23 mouse cellular contexts compared by ENCODE assay signal in the genomic region with DNA sequence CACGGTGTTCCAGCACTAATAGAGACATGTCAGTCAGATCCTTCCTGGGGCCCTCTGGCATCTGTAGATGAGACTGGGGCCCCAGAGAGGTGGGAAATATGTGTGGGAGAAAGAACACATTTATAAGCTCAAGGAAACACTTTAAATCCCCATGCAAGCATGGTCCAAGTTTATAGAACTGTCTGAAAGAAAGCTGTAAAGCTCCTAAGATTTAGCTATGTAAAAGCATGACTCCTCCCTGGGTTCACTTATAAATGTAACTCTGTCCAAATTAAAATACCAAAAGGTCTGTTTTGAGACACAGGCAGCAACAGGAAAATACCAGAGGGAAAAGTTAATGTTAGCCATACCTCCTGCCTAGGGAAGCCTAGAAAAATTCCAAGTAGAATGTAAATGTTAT. TPM values are rescaled to one million over a fixed set of nuclear protein-coding genes. Genes with fewer than 3 reads are reported as not detected.
"Had no signal": no experiment of that assay in that cellular context is flagged by ENCODE, and none has a peak within 500 bp of the region (broad histone marks: within the 10 kb centered on the region; RNA-seq: fewer than 3 reads in every experiment).

No protein-coding gene starts in this region.

- H3K9me3 ChIP-seq: liver, embryonic 15.5 days; lung, embryonic 15.5 days; megakaryocyte, embryonic 14.5 days; midbrain, embryonic 13.5 days; neural tube, embryonic 13.5 days; neural tube, embryonic 15.5 days; stomach, embryonic 15.5 days had no signal

- H3K4me2 ChIP-seq: liver, embryonic 15.5 days; lung, embryonic 15.5 days; midbrain, embryonic 11.5 days; midbrain, embryonic 13.5 days; neural tube, embryonic 13.5 days; neural tube, embryonic 15.5 days; stomach, embryonic 15.5 days had no signal

- DNase-seq: liver, postnatal 0 days; lung, adult 2 months; lung, postnatal 14 days; lung, postnatal 36 days; retina, postnatal 1 day; right cerebral cortex, adult 18-20 months; right cerebral cortex, postnatal 25 days; thymus, adult 2 months; thymus, postnatal 25 days; thymus, postnatal 4 days had no signal

- H3K27me3 ChIP-seq: liver, embryonic 15.5 days; lung, embryonic 15.5 days; midbrain, embryonic 13.5 days; neural tube, embryonic 13.5 days; neural tube, embryonic 15.5 days; stomach, embryonic 15.5 days had no signal

- H3K27ac ChIP-seq: liver, embryonic 15.5 days; lung, embryonic 15.5 days; macrophage; midbrain, embryonic 13.5 days; neural tube, embryonic 13.5 days; neural tube, embryonic 15.5 days; stomach, embryonic 15.5 days had no signal

- H3K9ac ChIP-seq: liver, embryonic 15.5 days; liver, postnatal 0 days; lung, embryonic 15.5 days; midbrain, embryonic 13.5 days; neural tube, embryonic 13.5 days; neural tube, embryonic 15.5 days; stomach, embryonic 15.5 days had no signal

- H3K4me1 ChIP-seq: liver, embryonic 15.5 days; lung, embryonic 15.5 days; neural tube, embryonic 13.5 days; neural tube, embryonic 15.5 days; stomach, embryonic 15.5 days had no signal

- ATAC-seq: liver, postnatal 0 days; lung, postnatal 0 days; midbrain, embryonic 13.5 days; midbrain, embryonic 16.5 days had no signal

- H3K36me3 ChIP-seq: liver, embryonic 15.5 days; lung, embryonic 15.5 days; midbrain, embryonic 13.5 days; neural tube, embryonic 13.5 days; neural tube, embryonic 15.5 days; stomach, embryonic 15.5 days had no signal

- H3K4me3 ChIP-seq: liver, embryonic 15.5 days; lung, embryonic 15.5 days; megakaryocyte, embryonic 14.5 days; midbrain, embryonic 13.5 days; myocyte; neural tube, embryonic 13.5 days; neural tube, embryonic 15.5 days; stomach, embryonic 15.5 days had no signal

RNA-seq across cellular contexts. Expression of a gene that starts 42.8 kb away (rescaled TPM):
- polyA plus RNA-seq: liver, embryonic 15.5 days; liver, postnatal 0 days; macrophage; midbrain, embryonic 11.5 days; spleen, adult 2 months had no signal
